Mouse (Mus musculus): ENCODE results near the gene Cep170. TPM values are rescaled to one million over a fixed set of nuclear protein-coding genes. Genes with fewer than 3 reads are reported as not detected.
"Not testable (repeated sequence)": the region's sequence is repeated elsewhere in the genome, so short reads cannot be mapped to it uniquely, and the experiment has no call there.

The Cep170 gene
- polyA plus RNA-seq, 1 experiment from 2014 or later, result 107 TPM

DNA sequence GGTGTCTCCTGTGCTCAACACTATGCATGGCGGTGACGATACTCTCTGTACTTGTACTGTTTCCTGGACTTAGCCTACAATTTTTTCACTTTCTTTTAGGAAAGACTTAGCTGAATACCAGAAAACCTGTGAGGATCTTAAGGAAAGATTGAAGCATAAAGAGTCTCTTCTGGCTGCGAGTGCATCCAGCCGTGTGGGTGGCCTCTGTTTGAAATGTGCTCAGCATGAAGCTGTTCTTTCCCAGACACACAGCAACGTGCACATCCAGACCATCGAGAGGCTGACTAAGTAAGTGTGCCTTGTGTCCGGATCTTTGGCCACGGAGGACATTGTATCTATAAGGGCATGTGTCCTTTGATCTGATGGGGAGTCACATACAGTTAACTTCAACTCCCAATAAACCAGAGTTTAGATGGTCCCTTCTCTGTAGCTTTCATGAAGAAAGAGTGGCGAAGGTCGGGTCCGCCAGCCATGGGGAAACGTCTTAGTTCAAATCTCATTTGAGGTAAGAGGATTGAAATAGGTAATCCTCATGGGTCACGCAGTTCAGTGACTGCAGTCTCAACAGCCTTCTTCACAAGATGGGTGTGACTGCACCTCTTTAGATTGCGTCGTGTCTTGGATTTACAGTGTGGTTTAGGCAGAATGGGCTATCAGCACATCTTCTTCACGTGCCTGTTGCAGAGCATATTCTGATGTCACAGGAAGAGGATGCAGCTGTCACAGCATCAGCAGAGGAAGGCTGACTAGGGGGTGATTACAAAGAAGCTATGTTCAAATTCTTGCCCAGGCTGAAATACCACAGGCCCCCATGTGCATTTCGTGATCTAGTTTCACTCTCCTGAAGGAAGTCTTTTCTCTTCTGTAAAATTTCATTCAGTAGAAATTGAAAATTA is 31.5 kb upstream of the Cep170 start:
- WGBS, result 78% methylated on average over 17 of the region's 17 CpGs
- Histone ChIP-seq H3K36me3 (ENCODE audit: control insufficient read depth, insufficient read depth, low read length) (0 out of 2 replicates have a peak, but pooled peaks cover 12% of the 10 kb centered on the region), H3K4me2 (ENCODE audit: low read length) (no peak overlapping the region), H3K27ac (ENCODE audit: low read depth, low read length) (no peak overlapping the region), H3K4me3 (ENCODE audit: low read depth, low read length) (no peak overlapping the region), H3K9me3 (replicated peaks; ENCODE audit: control insufficient read depth, low read length) (no peaks in the 10 kb centered on the region), H3K4me1 (ENCODE audit: control insufficient read depth, insufficient read depth, low read length) (no peaks in the 10 kb centered on the region), H3K27me3 (replicated peaks; ENCODE audit: control insufficient read depth, insufficient read depth, low read length) (no peaks in the 10 kb centered on the region), H3K9ac (ENCODE audit: low read length) (no peak overlapping the region)
- ATAC-seq, result no peak
- DNase-seq (ENCODE audit: low spot score), result no peak

DNA sequence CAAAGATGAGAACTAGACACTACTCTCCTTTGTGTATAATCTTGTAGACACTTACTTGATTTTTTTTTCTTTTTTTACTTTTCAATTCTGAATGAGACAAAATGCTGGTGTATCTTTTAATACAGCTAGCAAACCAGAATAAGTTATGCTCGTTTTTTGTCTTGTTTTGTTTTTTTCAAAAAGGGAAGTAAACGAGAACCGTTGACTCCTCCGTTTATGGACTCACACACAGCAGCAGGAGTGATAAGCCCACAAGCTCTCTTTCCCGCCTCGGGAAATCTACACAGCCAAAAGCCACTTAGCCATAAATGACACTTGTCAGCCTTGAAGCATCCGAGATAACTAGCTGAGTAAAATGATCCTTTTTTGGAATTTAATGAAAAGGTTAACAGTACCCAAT is 22.7 kb upstream of the Cep170 start:
- not testable (repeated sequence) for H3K36me3 ChIP-seq (ENCODE audit: control insufficient read depth, insufficient read depth, low read length); H3K4me1 ChIP-seq (ENCODE audit: control insufficient read depth, insufficient read depth, low read length); H3K9me3 ChIP-seq (replicated peaks; ENCODE audit: control insufficient read depth, low read length); H3K4me2 ChIP-seq (ENCODE audit: low read length); H3K4me3 ChIP-seq (ENCODE audit: low read depth, low read length); H3K9ac ChIP-seq (ENCODE audit: low read length); DNase-seq (ENCODE audit: low spot score); H3K27ac ChIP-seq (ENCODE audit: low read depth, low read length); ATAC-seq; H3K27me3 ChIP-seq (replicated peaks; ENCODE audit: control insufficient read depth, insufficient read depth, low read length)
- 70% methylated on average over 7 of the region's 7 CpGs for WGBS

DNA sequence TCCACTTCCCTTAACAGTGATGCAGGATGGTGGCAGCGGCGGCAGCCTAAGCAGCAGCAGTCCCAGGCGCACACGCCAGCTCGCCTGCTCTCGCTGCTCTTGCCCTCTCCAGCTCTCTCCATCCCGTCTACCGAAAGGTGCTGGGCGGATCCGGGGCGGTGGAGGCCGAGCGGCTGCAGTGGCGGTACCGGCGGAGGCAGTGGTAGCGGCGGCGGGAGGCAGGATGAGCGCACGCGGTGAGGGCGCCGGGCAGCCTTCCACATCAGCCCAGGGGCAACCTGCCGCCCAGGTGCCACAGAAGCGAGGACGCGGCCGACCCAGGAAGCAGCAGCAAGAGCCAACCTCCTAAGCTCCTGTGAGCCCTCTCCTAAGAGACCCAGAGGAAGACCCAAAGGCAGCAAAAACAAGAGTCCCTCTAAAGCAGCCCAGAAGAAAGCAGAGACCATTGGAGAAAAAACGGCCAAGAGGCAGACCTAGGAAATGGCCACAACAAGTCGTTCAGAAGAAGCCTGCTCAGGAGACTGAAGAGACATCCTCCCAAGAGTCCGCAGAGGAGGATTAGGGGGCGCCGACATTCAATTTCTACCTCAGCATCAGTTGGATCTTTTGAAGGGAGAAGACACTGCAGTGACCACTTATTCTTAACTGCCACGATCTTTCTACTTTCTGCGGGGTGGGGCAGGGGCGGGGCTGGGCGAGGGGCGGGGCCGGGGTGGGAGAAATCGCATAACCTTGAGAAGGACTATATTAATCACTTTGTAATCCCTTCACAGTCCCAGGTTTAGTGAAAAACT is 21.8 kb upstream of the Cep170 start:
- peak; percentile 40; the same call in 1 of the 2 replicates for ATAC-seq
- 0 out of 2 replicates have a peak, but pooled peaks cover 4% of the 10 kb centered on the region for H3K4me1 ChIP-seq (ENCODE audit: control insufficient read depth, insufficient read depth, low read length)
- no peaks in the 10 kb centered on the region for H3K9me3 ChIP-seq (replicated peaks; ENCODE audit: control insufficient read depth, low read length)
- H3K4me2 ChIP-seq (ENCODE audit: low read length), result peak overlapping the region; percentile 58
- H3K27me3 ChIP-seq (replicated peaks; ENCODE audit: control insufficient read depth, insufficient read depth, low read length), result no peaks in the 10 kb centered on the region
- WGBS, result 2% methylated on average over 41 of the region's 41 CpGs
- no peak for DNase-seq (ENCODE audit: low spot score)
- peak overlapping the region; percentile 28 for H3K4me3 ChIP-seq (ENCODE audit: low read depth, low read length)
- peak overlapping the region; percentile 47; the same call in 1 of the 2 replicates for H3K9ac ChIP-seq (ENCODE audit: low read length)
- H3K36me3 ChIP-seq (ENCODE audit: control insufficient read depth, insufficient read depth, low read length), result 0 out of 2 replicates have a peak, but pooled peaks cover 3% of the 10 kb centered on the region
- H3K27ac ChIP-seq (ENCODE audit: low read depth, low read length), result no peak overlapping the region

DNA sequence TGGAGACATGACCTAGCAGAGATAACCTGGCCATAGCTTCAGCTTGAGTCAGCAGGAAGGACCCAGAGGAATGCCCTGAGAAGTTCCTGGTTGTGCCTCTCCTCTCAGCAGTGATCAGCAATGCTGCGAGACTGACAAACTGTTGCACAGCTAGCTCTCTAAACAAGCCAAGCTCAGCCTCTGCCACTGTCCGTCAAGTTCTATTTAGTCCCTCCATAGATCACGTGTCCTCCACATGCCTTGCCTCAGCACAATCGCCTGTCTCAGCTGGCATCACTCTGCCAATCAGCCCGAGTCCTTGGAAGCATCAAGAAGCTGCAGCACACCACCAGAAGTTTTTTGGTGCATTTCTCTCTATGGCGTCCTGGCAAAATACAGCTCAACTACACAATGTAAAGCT is 21.0 kb upstream of the Cep170 start:
- ATAC-seq (peak; percentile 32; the same call in 1 of the 2 replicates), DNase-seq (ENCODE audit: low spot score) (no peak)
- Histone ChIP-seq H3K36me3 (ENCODE audit: control insufficient read depth, insufficient read depth, low read length) (0 out of 2 replicates have a peak, but pooled peaks cover 3% of the 10 kb centered on the region), H3K4me2 (ENCODE audit: low read length) (no peak overlapping the region), H3K9ac (ENCODE audit: low read length) (no peak overlapping the region), H3K27ac (ENCODE audit: low read depth, low read length) (no peak overlapping the region), H3K4me1 (ENCODE audit: control insufficient read depth, insufficient read depth, low read length) (0 out of 2 replicates have a peak, but pooled peaks cover 4% of the 10 kb centered on the region), H3K4me3 (ENCODE audit: low read depth, low read length) (no peak overlapping the region), H3K27me3 (replicated peaks; ENCODE audit: control insufficient read depth, insufficient read depth, low read length) (no peaks in the 10 kb centered on the region), H3K9me3 (replicated peaks; ENCODE audit: control insufficient read depth, low read length) (no peaks in the 10 kb centered on the region)
- WGBS, result 47% methylated on average over 6 of the region's 6 CpGs

DNA sequence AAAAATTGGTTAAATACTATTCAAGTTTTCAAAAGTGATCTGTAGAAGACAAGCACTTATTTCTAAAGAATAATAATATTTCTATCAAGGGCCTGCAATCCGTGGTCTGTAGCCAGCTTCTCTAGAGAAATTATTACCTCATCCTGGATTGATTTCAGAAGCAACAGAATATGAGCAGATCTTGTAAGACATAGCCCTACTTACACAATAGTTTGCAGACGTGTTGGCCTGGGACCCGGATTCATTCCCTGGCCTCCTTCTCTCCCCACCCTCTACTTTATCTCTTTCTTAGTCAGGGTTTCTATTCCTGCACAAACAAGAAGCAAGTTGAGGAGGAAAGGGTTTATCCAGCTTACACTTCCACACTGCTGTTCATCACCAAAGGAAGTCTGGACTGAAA is 20.1 kb upstream of the Cep170 start:
- Histone ChIP-seq H3K4me2 (ENCODE audit: low read length) (no peak overlapping the region), H3K4me1 (ENCODE audit: control insufficient read depth, insufficient read depth, low read length) (0 out of 2 replicates have a peak, but pooled peaks cover 4% of the 10 kb centered on the region), H3K4me3 (ENCODE audit: low read depth, low read length) (no peak overlapping the region), H3K27ac (ENCODE audit: low read depth, low read length) (no peak overlapping the region), H3K27me3 (replicated peaks; ENCODE audit: control insufficient read depth, insufficient read depth, low read length) (no peaks in the 10 kb centered on the region), H3K9ac (ENCODE audit: low read length) (no peak overlapping the region), H3K36me3 (ENCODE audit: control insufficient read depth, insufficient read depth, low read length) (0 out of 2 replicates have a peak, but pooled peaks cover 3% of the 10 kb centered on the region), H3K9me3 (replicated peaks; ENCODE audit: control insufficient read depth, low read length) (no peaks in the 10 kb centered on the region)
- no peak for DNase-seq (ENCODE audit: low spot score)
- ATAC-seq, result no peak
- 85% methylated on average over 3 of the region's 3 CpGs for WGBS

DNA sequence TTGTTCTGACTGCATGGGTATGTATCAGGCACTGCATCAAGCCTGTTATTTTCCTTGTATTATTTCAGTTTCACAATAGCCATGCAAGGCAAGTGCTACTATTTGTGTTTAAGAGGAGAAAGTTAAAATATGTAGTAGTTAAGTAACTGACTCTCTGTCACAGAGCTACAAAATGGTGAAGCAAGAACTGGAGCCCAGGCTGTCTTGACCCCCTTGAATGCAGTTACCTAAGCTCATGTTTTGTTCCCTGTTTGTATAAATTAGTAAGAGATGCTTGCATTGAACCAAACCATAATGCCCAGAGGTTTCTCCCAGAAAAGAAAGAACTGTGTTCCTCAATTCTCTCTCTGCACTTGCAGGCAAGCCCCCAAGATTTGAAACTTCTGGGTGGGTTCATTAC is 19.4 kb upstream of the Cep170 start:
- Histone ChIP-seq H3K4me3 (ENCODE audit: low read depth, low read length) (no peak overlapping the region), H3K9ac (ENCODE audit: low read length) (no peak overlapping the region), H3K36me3 (ENCODE audit: control insufficient read depth, insufficient read depth, low read length) (0 out of 2 replicates have a peak, but pooled peaks cover 3% of the 10 kb centered on the region), H3K4me1 (ENCODE audit: control insufficient read depth, insufficient read depth, low read length) (0 out of 2 replicates have a peak, but pooled peaks cover 4% of the 10 kb centered on the region), H3K27ac (ENCODE audit: low read depth, low read length) (no peak overlapping the region), H3K4me2 (ENCODE audit: low read length) (no peak overlapping the region), H3K9me3 (replicated peaks; ENCODE audit: control insufficient read depth, low read length) (no peaks in the 10 kb centered on the region), H3K27me3 (replicated peaks; ENCODE audit: control insufficient read depth, insufficient read depth, low read length) (no peaks in the 10 kb centered on the region)
- no peak for ATAC-seq
- no peak for DNase-seq (ENCODE audit: low spot score)

DNA sequence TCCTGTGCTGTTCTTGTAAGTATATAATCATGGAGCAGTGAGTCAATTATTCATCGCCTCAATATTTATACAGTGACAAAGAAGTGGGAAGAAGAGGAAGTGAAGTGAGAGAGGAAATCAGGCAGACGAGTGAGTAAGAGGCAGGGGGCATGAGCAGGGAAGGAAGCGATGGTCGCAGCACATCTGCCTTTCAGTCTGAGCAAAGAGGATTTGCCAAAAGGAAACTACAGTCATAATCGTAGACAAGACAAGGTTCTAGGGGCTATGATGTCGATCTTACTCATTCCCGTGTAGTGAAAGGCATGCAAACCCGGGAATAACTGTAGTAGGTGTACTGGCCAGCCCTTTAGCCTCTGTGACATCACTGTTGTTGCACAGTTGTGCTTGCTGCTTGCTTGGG is 18.7 kb upstream of the Cep170 start:
- Histone ChIP-seq H3K27me3 (replicated peaks; ENCODE audit: control insufficient read depth, insufficient read depth, low read length) (no peaks in the 10 kb centered on the region), H3K9me3 (replicated peaks; ENCODE audit: control insufficient read depth, low read length) (no peaks in the 10 kb centered on the region), H3K9ac (ENCODE audit: low read length) (no peak overlapping the region), H3K36me3 (ENCODE audit: control insufficient read depth, insufficient read depth, low read length) (0 out of 2 replicates have a peak, but pooled peaks cover 5% of the 10 kb centered on the region), H3K4me1 (ENCODE audit: control insufficient read depth, insufficient read depth, low read length) (0 out of 2 replicates have a peak, but pooled peaks cover 4% of the 10 kb centered on the region), H3K27ac (ENCODE audit: low read depth, low read length) (no peak overlapping the region), H3K4me3 (ENCODE audit: low read depth, low read length) (no peak overlapping the region), H3K4me2 (ENCODE audit: low read length) (no peak overlapping the region)
- 83% methylated on average over 8 of the region's 8 CpGs for WGBS
- DNase-seq (ENCODE audit: low spot score), result no peak
- no peak for ATAC-seq

DNA sequence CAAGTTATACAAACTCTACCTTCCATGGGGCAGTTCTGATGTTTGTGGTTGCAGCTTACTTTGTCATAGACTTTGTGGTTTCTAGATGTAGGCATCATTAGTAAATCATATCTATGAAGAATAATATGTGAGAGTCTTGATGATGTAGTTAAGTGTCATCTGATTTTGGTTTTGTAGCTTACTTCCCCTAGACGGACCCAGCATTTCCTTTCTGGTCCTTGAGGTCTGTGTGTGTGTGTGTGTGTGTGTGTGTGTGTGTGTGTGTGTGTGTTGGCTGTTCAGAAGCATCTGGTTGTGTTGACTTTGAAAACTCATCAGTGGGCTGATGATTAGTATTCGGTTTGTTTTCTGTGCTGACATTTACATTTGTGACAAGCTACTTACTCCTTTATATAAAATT is 18.2 kb upstream of the Cep170 start:
- Histone ChIP-seq H3K4me1 (ENCODE audit: control insufficient read depth, insufficient read depth, low read length) (0 out of 2 replicates have a peak, but pooled peaks cover 4% of the 10 kb centered on the region), H3K4me2 (ENCODE audit: low read length) (no peak overlapping the region), H3K27me3 (replicated peaks; ENCODE audit: control insufficient read depth, insufficient read depth, low read length) (no peaks in the 10 kb centered on the region), H3K9me3 (replicated peaks; ENCODE audit: control insufficient read depth, low read length) (no peaks in the 10 kb centered on the region), H3K27ac (ENCODE audit: low read depth, low read length) (no peak overlapping the region), H3K9ac (ENCODE audit: low read length) (no peak overlapping the region), H3K4me3 (ENCODE audit: low read depth, low read length) (no peak overlapping the region), H3K36me3 (ENCODE audit: control insufficient read depth, insufficient read depth, low read length) (0 out of 2 replicates have a peak, but pooled peaks cover 5% of the 10 kb centered on the region)
- DNase-seq (ENCODE audit: low spot score), result no peak
- ATAC-seq, result no peak
- 91% methylated on average over 2 of the region's 2 CpGs for WGBS
